Comparison of ENCODE assay signal across 9 mouse cellular contexts in the genomic region with DNA sequence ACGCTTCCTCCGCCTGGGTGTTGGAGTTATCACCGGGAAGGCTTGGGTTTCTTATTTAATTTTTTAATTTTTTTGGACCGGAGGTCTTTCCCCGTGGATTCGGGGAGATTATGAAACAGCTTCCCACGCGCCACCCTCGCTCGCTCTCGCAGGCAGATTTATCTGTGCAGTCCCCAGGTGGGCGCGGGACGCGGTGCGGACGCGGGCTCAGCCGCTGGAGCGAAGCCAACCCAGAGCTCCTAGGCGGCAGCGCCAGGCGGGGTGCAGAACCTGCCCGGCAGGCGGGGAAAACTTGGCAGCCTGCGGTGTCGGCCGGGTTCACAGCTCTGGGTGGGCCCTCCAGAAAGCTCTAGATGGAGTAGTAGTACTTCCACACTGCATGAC. TPM values are rescaled to one million over a fixed set of nuclear protein-coding genes. Genes with fewer than 3 reads are reported as not detected.
DNase-seq lines count a peak whose midpoint lies in the region; ATAC-seq lines count a peak whose summit lies in the region.
"Had no signal": no experiment of that assay in that cellular context is flagged by ENCODE, and none has a peak within 500 bp of the region (broad histone marks: within the 10 kb centered on the region; RNA-seq: fewer than 3 reads in every experiment).

No protein-coding gene starts in this region.

- H3K4me3 ChIP-seq in forebrain, embryonic 16.5 days (replicated peaks; ENCODE audit: low read length) = peak overlapping the region; percentile 79

- H3K4me2 ChIP-seq in forebrain, embryonic 16.5 days (ENCODE audit: low read length) = peak overlapping the region; percentile 91

- H3K27me3 ChIP-seq in forebrain, embryonic 16.5 days (replicated peaks; ENCODE audit: control insufficient read depth, insufficient read depth, low read length) = peaks cover 7% of the 10 kb centered on the region; the same call in 1 of the 2 replicates

- peak overlapping the region; percentile 77 for H3K27ac ChIP-seq in forebrain, embryonic 16.5 days (ENCODE audit: low read length)

- peak overlapping the region; percentile 76 for H3K9ac ChIP-seq in forebrain, embryonic 16.5 days (replicated peaks; ENCODE audit: low read depth, low read length)

- DNase-seq in 3T3-L1 (ENCODE audit: low read depth, low spot score) = peak; percentile 64
- DNase-seq in adrenal gland, postnatal 4 days (ENCODE audit: low spot score in 2 of 2) = peak; percentile 16 to 34
- DNase-seq in heart, postnatal 36 days = peak; percentile 67 to 77
- DNase-seq in layer of hippocampus, adult 18-20 months (ENCODE audit: low spot score in 2 of 2) = peak; percentile 65 to 78
- peak; percentile 67 to 77 for DNase-seq in lung, adult 18-20 months
- peak; percentile 38 for DNase-seq in ovary, adult 18-20 months (ENCODE audit: low spot score)
- peak; percentile 55 to 65 for DNase-seq in urinary bladder, postnatal 36 days (ENCODE audit: low spot score in 2 of 2)

- intact Hi-C loops in heart, postnatal 36 days (cut with DNase I) = loop anchor here (2.0 to 10.0 kb wide), 7 partner anchors 46 to 329 kb away; no protein-coding TSS in a partner anchor

- peak; percentile 45 for ATAC-seq in forebrain, embryonic 16.5 days

- H3K4me1 ChIP-seq in forebrain, embryonic 16.5 days (replicated peaks; ENCODE audit: control insufficient read depth, insufficient read depth, low read length) = peaks cover 30% of the 10 kb centered on the region

- no peaks in the 10 kb centered on the region for H3K36me3 ChIP-seq in forebrain, embryonic 16.5 days (ENCODE audit: control insufficient read depth, insufficient read depth)

- no peaks in the 10 kb centered on the region for H3K9me3 ChIP-seq in forebrain, embryonic 16.5 days (ENCODE audit: control insufficient read depth, low read length)

- WGBS in forebrain, embryonic 16.5 days = 0% methylated on average over 28 of the region's 28 CpGs

RNA-seq across cellular contexts. Expression of gene Kitl, which starts 0.9 kb away (rescaled TPM):
- total RNA-seq in adrenal gland, postnatal 4 days (2021) = 10 to 100 TPM; 51.4 to 52.7 TPM
- polyA plus RNA-seq in forebrain, embryonic 16.5 days (2015; fragmentation: Nextera tagmentation; extraction: Ambion mirVana) = 43.4 and 45.5 TPM in 2 replicates
- total RNA-seq in heart, postnatal 36 days (2021) = 10 to 100 TPM; 60.9 to 70.1 TPM
- 10 to 100 TPM; 23.6 to 24.8 TPM for total RNA-seq in layer of hippocampus, adult 18-20 months (2021)
- total RNA-seq: neutrophil, adult 5-6 weeks had no signal

Comparison
In these comparisons a context has a peak if more than half of its experiments do, and no peak if none do; other contexts are left out.
1. Peak in every context shown above with its lines: DNase-seq, ATAC-seq, H3K4me3 ChIP-seq and H3K27ac ChIP-seq.